8 mouse cellular contexts compared by ENCODE assay signal in genomic region chr17:4947013-4947412, GRCm38 (mm10). TPM values are rescaled to one million over a fixed set of nuclear protein-coding genes. Genes with fewer than 3 reads are reported as not detected.
DNase-seq lines count a peak whose midpoint lies in the region; ATAC-seq and TF ChIP-seq lines count a peak whose summit lies in the region.
"Had no signal": no experiment of that assay in that cellular context is flagged by ENCODE, and none has a peak within 500 bp of the region (broad histone marks: within the 10 kb centered on the region; RNA-seq: fewer than 3 reads in every experiment).

No protein-coding gene starts in this region.

- no peak overlapping the region for H3K4me3 ChIP-seq in hindbrain, embryonic 12.5 days
- H3K4me3 ChIP-seq in liver, postnatal 0 days (ENCODE audit: low read depth, low read length), result no peak overlapping the region
- H3K4me3 ChIP-seq in forebrain, embryonic 16.5 days (replicated peaks; ENCODE audit: low read length), result no peak overlapping the region

- no peaks in the 10 kb centered on the region for H3K9me3 ChIP-seq in hindbrain, embryonic 12.5 days (replicated peaks)
- no peaks in the 10 kb centered on the region for H3K9me3 ChIP-seq in liver, postnatal 0 days (ENCODE audit: low read length)
- H3K9me3 ChIP-seq in forebrain, embryonic 16.5 days (ENCODE audit: control insufficient read depth, low read length), result no peaks in the 10 kb centered on the region
- H3K9me3 ChIP-seq: megakaryocyte, embryonic 14.5 days had no signal

- 30% methylated on average over 3 of the region's 3 CpGs for WGBS in hindbrain, embryonic 12.5 days
- 40% methylated on average over 3 of the region's 3 CpGs for WGBS in liver, postnatal 0 days (ENCODE audit: insufficient replicate concordance)
- 39% methylated on average over 3 of the region's 3 CpGs for WGBS in forebrain, embryonic 16.5 days

- H3K9ac ChIP-seq in hindbrain, embryonic 12.5 days, result no peak overlapping the region
- peak overlapping the region; percentile 3; the same call in 1 of the 2 replicates for H3K9ac ChIP-seq in liver, postnatal 0 days (replicated peaks)
- no peak overlapping the region for H3K9ac ChIP-seq in forebrain, embryonic 16.5 days (replicated peaks; ENCODE audit: low read depth, low read length)

- no peak for ATAC-seq in hindbrain, embryonic 12.5 days (ENCODE audit: low FRiP score)
- peak; percentile 55; the same call in 1 of the 2 replicates for ATAC-seq in liver, postnatal 0 days
- ATAC-seq in forebrain, embryonic 16.5 days, result no peak

- H3K4me1 ChIP-seq in hindbrain, embryonic 12.5 days, result peaks cover 18% of the 10 kb centered on the region
- peaks cover 9% of the 10 kb centered on the region; the same call in 1 of the 2 replicates for H3K4me1 ChIP-seq in liver, postnatal 0 days (ENCODE audit: insufficient read depth)
- H3K4me1 ChIP-seq in forebrain, embryonic 16.5 days (replicated peaks; ENCODE audit: control insufficient read depth, insufficient read depth, low read length), result peaks cover 18% of the 10 kb centered on the region

- DNase-seq in lung, postnatal 36 days, result peak; percentile 26
- DNase-seq in lung, postnatal 10 days, result no peak
- DNase-seq in kidney, adult 9 months, result peak; percentile 84
- no peak for DNase-seq in liver, postnatal 0 days
- no peak for DNase-seq in adipocyte (ENCODE audit: low spot score)

- no peak overlapping the region for H3K27ac ChIP-seq in hindbrain, embryonic 12.5 days
- H3K27ac ChIP-seq in liver, postnatal 0 days (ENCODE audit: low read depth), result no peak overlapping the region
- H3K27ac ChIP-seq in forebrain, embryonic 16.5 days (ENCODE audit: low read length), result no peak overlapping the region

- no peak for TF ChIP-seq EP300 in liver, postnatal 0 days (IDR thresholded peaks at IDR 0.05; ENCODE audit: low read depth)

- no peak for TF ChIP-seq CTCF in liver, postnatal 0 days (IDR thresholded peaks at IDR 0.05; ENCODE audit: low read depth)

- peak overlapping the region; percentile 39 for H3K4me2 ChIP-seq in hindbrain, embryonic 12.5 days (replicated peaks)
- peak overlapping the region; percentile 52 for H3K4me2 ChIP-seq in liver, postnatal 0 days (ENCODE audit: low read depth, low read length)
- no peak overlapping the region for H3K4me2 ChIP-seq in forebrain, embryonic 16.5 days (ENCODE audit: low read length)

- H3K27me3 ChIP-seq in hindbrain, embryonic 12.5 days, result 0 out of 2 replicates have a peak, but pooled peaks cover 2% of the 10 kb centered on the region
- H3K27me3 ChIP-seq in liver, postnatal 0 days (ENCODE audit: insufficient read depth, low read length), result no peaks in the 10 kb centered on the region
- 0 out of 2 replicates have a peak, but pooled peaks cover 3% of the 10 kb centered on the region for H3K27me3 ChIP-seq in forebrain, embryonic 16.5 days (replicated peaks; ENCODE audit: control insufficient read depth, insufficient read depth, low read length)

- no peaks in the 10 kb centered on the region for H3K36me3 ChIP-seq in hindbrain, embryonic 12.5 days
- no peaks in the 10 kb centered on the region for H3K36me3 ChIP-seq in liver, postnatal 0 days (replicated peaks; ENCODE audit: insufficient read depth, low read length)
- no peaks in the 10 kb centered on the region for H3K36me3 ChIP-seq in forebrain, embryonic 16.5 days (ENCODE audit: control insufficient read depth, insufficient read depth)

RNA-seq across cellular contexts. Expression of gene Arid1b, which starts 47.1 kb away (rescaled TPM):
- polyA plus RNA-seq in hindbrain, embryonic 12.5 days (2016; fragmentation: Nextera tagmentation; extraction: Ambion mirVana), result 22.3 and 22.6 TPM in 2 replicates
- polyA plus RNA-seq in liver, postnatal 0 days (2015; fragmentation: Nextera tagmentation; extraction: Ambion mirVana), result 1.9 and 2.2 TPM in 2 replicates
- 15.1 and 15.3 TPM in 2 replicates for polyA plus RNA-seq in forebrain, embryonic 16.5 days (2015; fragmentation: Nextera tagmentation; extraction: Ambion mirVana)

Comparison
In these comparisons a context has a peak if more than half of its experiments do, and no peak if none do; other contexts are left out.
1. DNase-seq: peak in lung, postnatal 36 days (single experiment) and kidney, adult 9 months (single experiment); none in lung, postnatal 10 days (single experiment), liver, postnatal 0 days (single experiment) and adipocyte (single experiment).